Mouse (Mus musculus): ENCODE measurements at regions not wholly inside any gene's neighbourhood (a gene's known extent, or its start where the extent isn't known, plus 50 kb on each side); places are given as distances from the start of the nearest gene placed in this dataset.

GRCm38 (mm10) chr10:8998758-8999398 lies 113.0 kb upstream of the Sash1 start:
- DNase-seq (ENCODE audit: low spot score in 2 of 2) = no peak

GRCm38 (mm10) chr10:8998356-8998755 lies 112.5 kb upstream of the Sash1 start:
- no peak for DNase-seq (ENCODE audit: low spot score in 2 of 2)

- no peak for DNase-seq (ENCODE audit: low spot score in 2 of 2)
Observed at GRCm38 (mm10) chr10:8995097-8995496, 109.2 kb upstream of the Sash1 start.

- no peak for DNase-seq (ENCODE audit: low spot score in 2 of 2)
Observed at GRCm38 (mm10) chr10:8986339-8986738, 100.5 kb upstream of the Sash1 start.

- DNase-seq (ENCODE audit: low spot score in 2 of 2) = no peak
Observed at GRCm38 (mm10) chr10:8983347-8983746, 97.5 kb upstream of the Sash1 start.

GRCm38 (mm10) chr10:8980568-8980967 lies 94.7 kb upstream of the Sash1 start:
- DNase-seq (ENCODE audit: low spot score in 2 of 2) = no peak

- DNase-seq (ENCODE audit: low spot score in 2 of 2) = no peak
Observed at GRCm38 (mm10) chr10:8978595-8978994, 92.7 kb upstream of the Sash1 start.

GRCm38 (mm10) chr10:8973934-8974333 lies 88.1 kb upstream of the Sash1 start:
- no peak for DNase-seq (ENCODE audit: low spot score in 2 of 2)

- DNase-seq (ENCODE audit: low spot score in 2 of 2) = no peak
Observed at GRCm38 (mm10) chr10:8972789-8973551, 87.1 kb upstream of the Sash1 start.

- DNase-seq (ENCODE audit: low spot score in 2 of 2) = no peak
Observed at GRCm38 (mm10) chr10:8970807-8971206, 84.9 kb upstream of the Sash1 start.

GRCm38 (mm10) chr10:8969586-8969985 lies 83.7 kb upstream of the Sash1 start:
- no peak for DNase-seq (ENCODE audit: low spot score in 2 of 2)

GRCm38 (mm10) chr10:8969016-8969415 lies 83.1 kb upstream of the Sash1 start:
- DNase-seq (ENCODE audit: low spot score in 2 of 2) = no peak

GRCm38 (mm10) chr10:8968276-8968923 lies 82.5 kb upstream of the Sash1 start:
- peak; percentile 25 to 66 for DNase-seq (ENCODE audit: low spot score in 2 of 2)

- DNase-seq (ENCODE audit: low spot score in 2 of 2) = no peak
Observed at GRCm38 (mm10) chr10:8962921-8963320, 77.1 kb upstream of the Sash1 start.

- DNase-seq (ENCODE audit: low spot score in 2 of 2) = no peak
Observed at GRCm38 (mm10) chr10:8960964-8961675, 75.2 kb upstream of the Sash1 start.

- DNase-seq (ENCODE audit: low spot score in 2 of 2) = no peak
Observed at GRCm38 (mm10) chr10:8960275-8960960, 74.5 kb upstream of the Sash1 start.

GRCm38 (mm10) chr10:8955499-8956211 lies 69.8 kb upstream of the Sash1 start:
- no peak for DNase-seq (ENCODE audit: low spot score in 2 of 2)

GRCm38 (mm10) chr10:8954003-8954402 lies 68.1 kb upstream of the Sash1 start:
- DNase-seq (ENCODE audit: low spot score in 2 of 2) = no peak

GRCm38 (mm10) chr10:8952922-8953321 lies 67.1 kb upstream of the Sash1 start:
- no peak for DNase-seq (ENCODE audit: low spot score in 2 of 2)

- DNase-seq (ENCODE audit: low spot score in 2 of 2) = peak in 1 of 2 experiments; percentile 50
Observed at GRCm38 (mm10) chr10:8951937-8952336, 66.1 kb upstream of the Sash1 start.
